Mouse (Mus musculus) bone marrow, adult 2 months (tissue): Measurements from ENCODE around the gene Igsf9.

Experiments
- CTCF ChIP-seq: fragments of 200-500 bp; IDR thresholded peaks from 2 replicates; pipeline ENCODE4 v1.5.1; 2011; ENCODE audit warnings: low read length, control low read depth; ENCODE audit not compliant: control insufficient read depth, insufficient read depth
- POLR2A ChIP-seq: fragments of 200-500 bp; IDR thresholded peaks from 2 replicates; pipeline ENCODE4 v1.6.1; 2011; ENCODE audit warnings: low read depth, mild to moderate bottlenecking, control low read depth, low read length, borderline replicate concordance; ENCODE audit not compliant: control insufficient read depth

- TF ChIP-seq POLR2A = no peak
- no peak for TF ChIP-seq CTCF
Measured at GRCm38 (mm10) chr1:172519644-172520043, 38.1 kb downstream of the Igsf9 start.
